Mouse (Mus musculus) forebrain, embryonic 11.5 days (tissue): ENCODE data around the gene Slc22a22. TPM values are rescaled to one million over a fixed set of nuclear protein-coding genes. Genes with fewer than 3 reads are reported as not detected.
"Not testable (repeated sequence)": the region's sequence is repeated elsewhere in the genome, so short reads cannot be mapped to it uniquely, and the experiment has no call there.

Experiments
- ATAC-seq: fragments of 200-750 bp; cut with Nextera tagmentation; replicated peaks from 2 replicates; pipeline ENCODE4 v1.8.0; 2017; ENCODE audit warnings: moderate TSS enrichment; ENCODE audit not compliant: low FRiP score
- DNase-seq: peaks from one replicate; pipeline ENCODE4 v3.0.0-alpha.2; 2017; ENCODE audit warnings: low spot score
- H3K27ac ChIP-seq: fragments of 300-500 bp; sonication (generic); 2 replicates; pipeline ENCODE4 v1.5.1; 2014; ENCODE audit warnings: low read depth, low read length
- H3K27me3 ChIP-seq: fragments of 300-500 bp; sonication (generic); 2 replicates; pipeline ENCODE4 v1.6.1; 2014; ENCODE audit warnings: mild to moderate bottlenecking, low read length, mixed read lengths; ENCODE audit not compliant: control insufficient read depth, insufficient read depth
- H3K36me3 ChIP-seq: fragments of 300-500 bp; sonication (generic); 2 replicates; pipeline ENCODE4 v1.6.1; 2014; ENCODE audit warnings: mild to moderate bottlenecking, low read length, moderate library complexity, mixed read lengths; ENCODE audit not compliant: control insufficient read depth, insufficient read depth
- H3K4me1 ChIP-seq: fragments of 300-500 bp; sonication (generic); replicated peaks from 2 replicates; pipeline ENCODE4 v1.6.1; 2014; ENCODE audit warnings: low read length, mixed read lengths; ENCODE audit not compliant: control insufficient read depth, insufficient read depth
- H3K4me2 ChIP-seq: fragments of 300-500 bp; sonication (generic); 2 replicates; pipeline ENCODE4 v1.6.1; 2014; ENCODE audit warnings: low read depth, mild to moderate bottlenecking, low read length, moderate library complexity, mixed read lengths; ENCODE audit not compliant: severe bottlenecking
- H3K4me3 ChIP-seq: fragments of 300-500 bp; sonication (generic); 2 replicates; pipeline ENCODE4 v1.5.1; 2014; ENCODE audit warnings: low read depth, low read length
- H3K9ac ChIP-seq: fragments of 300-500 bp; sonication (generic); 2 replicates; pipeline ENCODE4 v1.6.1; 2014; ENCODE audit warnings: low read length
- H3K9me3 ChIP-seq: fragments of 300-500 bp; sonication (generic); 2 replicates; pipeline ENCODE4 v1.6.1; 2016; ENCODE audit warnings: low read length, mixed read lengths; ENCODE audit not compliant: control insufficient read depth
- WGBS: fragments of 180-500 bp; shearing (Covaris S2); extraction: QIAGEN DNeasy Blood & Tissue Kit; methylation state at CpG from one replicate; pipeline ENCODE4 v1.1.7; 2014; 5-methylcytosine and 5-hydroxymethylcytosine counted together
- polyA plus RNA-seq: library from polyadenylated mRNA; unstranded; fragments of >200 nt; fragmentation: Nextera tagmentation; extraction: Ambion mirVana; gene quantifications from 2 replicates; pipeline ENCODE4 v1.2.1, GENCODE M21; 2014

Slc22a22 gene
- polyA plus RNA-seq, 1 experiment from 2014 or later = not detected

DNA sequence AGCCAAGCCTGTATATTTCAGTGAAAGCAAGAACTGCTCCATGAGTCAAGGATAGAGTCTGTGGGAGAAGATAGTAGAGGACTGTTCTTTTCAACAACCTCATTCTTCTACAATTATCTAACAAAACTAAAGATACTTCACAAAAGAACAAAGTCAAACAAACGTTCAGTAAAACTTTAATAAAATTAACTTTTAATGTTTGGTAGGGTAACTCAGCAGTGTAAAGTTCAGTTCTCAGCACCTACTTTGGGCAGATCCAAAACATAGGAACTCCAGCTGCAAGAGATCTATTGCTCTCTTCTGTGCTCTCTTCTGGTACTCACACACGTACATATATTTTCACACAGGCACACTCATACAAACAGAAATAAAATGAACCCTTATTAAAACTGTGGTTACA, 159.4 kb downstream of the Slc22a22 start:
- ATAC-seq = no peak
- no peak for DNase-seq
- Histone ChIP-seq H3K27ac (no peak overlapping the region), H3K4me1 (no peaks in the 10 kb centered on the region), H3K4me2 (no peak overlapping the region), H3K36me3 (no peaks in the 10 kb centered on the region), H3K4me3 (no peak overlapping the region), H3K9ac (no peak overlapping the region), H3K27me3 (no peaks in the 10 kb centered on the region), H3K9me3 (no peaks in the 10 kb centered on the region)
- WGBS = 89% methylated on average over 2 of the region's 2 CpGs

- H3K4me3 ChIP-seq = no peak overlapping the region
- no peak overlapping the region for H3K9ac ChIP-seq
- no peaks in the 10 kb centered on the region for H3K36me3 ChIP-seq
- H3K9me3 ChIP-seq = no peaks in the 10 kb centered on the region
- WGBS = 70% methylated on average over 2 of the region's 2 CpGs
- no peak overlapping the region for H3K27ac ChIP-seq
- H3K4me2 ChIP-seq = no peak overlapping the region
- no peaks in the 10 kb centered on the region for H3K4me1 ChIP-seq
- no peak for ATAC-seq
- H3K27me3 ChIP-seq = no peaks in the 10 kb centered on the region
- DNase-seq = no peak
Measured at GRCm38 (mm10) chr15:57316486-57316885, 160.9 kb downstream of the Slc22a22 start.

DNA sequence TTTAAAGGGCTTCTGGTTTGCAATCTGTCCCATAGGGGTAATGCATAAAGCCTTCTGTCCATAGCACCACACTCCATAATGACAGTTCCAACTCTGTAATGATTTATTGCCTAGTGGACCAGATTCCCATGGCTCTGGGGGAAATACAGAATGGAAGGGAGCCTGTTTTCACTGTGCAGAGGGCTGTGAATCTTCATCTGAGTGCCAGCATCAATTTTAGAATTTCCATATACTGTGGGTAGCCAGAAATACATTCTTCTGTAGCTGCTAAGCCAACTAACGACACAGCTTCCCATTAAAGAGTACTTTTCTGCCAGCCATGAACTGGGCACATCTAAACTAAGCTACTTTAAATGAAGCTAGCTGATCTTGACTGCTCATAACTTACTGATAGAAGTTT, 174.7 kb downstream of the Slc22a22 start:
- Histone ChIP-seq H3K4me2 (no peak overlapping the region), H3K36me3 (no peaks in the 10 kb centered on the region), H3K9me3 (no peaks in the 10 kb centered on the region), H3K9ac (no peak overlapping the region), H3K4me3 (no peak overlapping the region), H3K27me3 (no peaks in the 10 kb centered on the region), H3K4me1 (no peaks in the 10 kb centered on the region), H3K27ac (no peak overlapping the region)
- 81% methylated on average over 1 of the region's 1 CpGs for WGBS
- no peak for ATAC-seq
- no peak for DNase-seq

DNA sequence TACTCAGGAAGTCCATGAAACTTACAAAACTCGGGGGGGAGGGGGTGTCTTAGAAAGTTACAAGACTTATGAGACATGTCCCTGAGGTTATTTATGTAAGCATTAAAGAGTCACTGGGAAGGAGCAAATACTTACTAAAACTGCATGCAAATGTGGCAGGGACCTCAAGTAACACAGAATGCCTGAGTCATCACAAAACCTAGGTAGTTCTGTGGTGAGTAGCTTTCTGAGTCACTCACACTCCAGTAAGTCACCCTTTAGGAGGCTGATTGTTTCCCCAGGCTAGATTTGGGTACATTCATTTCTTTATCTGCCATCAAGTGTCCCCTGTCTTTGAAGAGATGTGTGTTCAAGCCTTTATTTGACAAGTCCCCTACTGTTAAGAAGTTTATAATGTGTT, 198.9 kb downstream of the Slc22a22 start:
- WGBS = 69% methylated on average over 1 of the region's 1 CpGs
- no peaks in the 10 kb centered on the region for H3K9me3 ChIP-seq
- ATAC-seq = no peak
- no peaks in the 10 kb centered on the region for H3K27me3 ChIP-seq
- H3K36me3 ChIP-seq = no peaks in the 10 kb centered on the region
- H3K27ac ChIP-seq = no peak overlapping the region
- H3K9ac ChIP-seq = no peak overlapping the region
- no peaks in the 10 kb centered on the region for H3K4me1 ChIP-seq
- H3K4me2 ChIP-seq = no peak overlapping the region
- H3K4me3 ChIP-seq = no peak overlapping the region
- DNase-seq = no peak

DNA sequence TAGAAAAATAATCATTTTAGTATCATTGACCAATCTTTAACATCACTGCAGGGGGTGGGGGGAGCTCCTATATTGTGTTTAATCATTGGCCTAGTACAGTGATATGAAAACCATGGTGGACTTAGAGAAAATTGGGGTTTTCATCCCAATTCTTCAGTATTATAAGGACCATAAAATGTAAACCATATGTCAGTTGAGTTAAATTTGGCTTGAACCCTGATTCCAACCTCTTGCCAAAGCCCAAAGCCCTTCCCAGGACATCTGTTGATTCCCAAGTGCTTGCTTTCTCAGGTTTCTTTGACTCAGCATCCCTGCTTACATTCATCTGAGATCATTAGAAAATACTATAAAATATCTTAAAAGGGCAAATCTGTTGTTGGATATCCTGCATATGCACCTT, 201.0 kb downstream of the Slc22a22 start:
- no peak for ATAC-seq
- Histone ChIP-seq H3K9ac (no peak overlapping the region), H3K9me3 (no peaks in the 10 kb centered on the region)

DNA sequence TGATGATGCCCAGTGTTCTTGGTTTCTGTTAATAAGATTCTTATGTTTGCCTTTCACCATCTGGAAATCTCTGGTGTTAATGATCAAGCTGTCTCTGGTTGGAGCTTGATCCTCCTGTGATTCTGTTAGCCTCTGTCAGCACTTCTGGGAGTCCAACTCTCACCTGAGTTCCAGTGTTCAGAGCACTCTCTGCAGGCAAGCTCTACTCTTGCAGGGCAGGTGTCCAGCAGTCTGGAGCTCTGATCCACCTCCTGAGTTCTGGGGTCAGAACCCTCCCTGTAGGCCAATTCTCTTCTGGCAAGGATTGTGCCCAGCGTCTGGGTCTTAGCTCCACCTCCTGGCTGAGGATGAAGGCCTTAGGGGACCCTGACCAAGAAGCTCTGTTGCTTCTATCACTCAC, 237.4 kb downstream of the Slc22a22 start:
- H3K4me2 ChIP-seq, H3K36me3 ChIP-seq, H3K4me1 ChIP-seq, H3K4me3 ChIP-seq, H3K9ac ChIP-seq, H3K27me3 ChIP-seq, ATAC-seq, DNase-seq, H3K27ac ChIP-seq, H3K9me3 ChIP-seq: not testable (repeated sequence)
- 84% methylated on average over 1 of the region's 1 CpGs for WGBS

More for the DNA sequence above, 201.0 kb downstream of the Slc22a22 start:
- H3K4me1 ChIP-seq = no peaks in the 10 kb centered on the region
- no peaks in the 10 kb centered on the region for H3K27me3 ChIP-seq
- no peak overlapping the region for H3K27ac ChIP-seq
- H3K36me3 ChIP-seq = no peaks in the 10 kb centered on the region
- no peak overlapping the region for H3K4me2 ChIP-seq
- no peak for DNase-seq
- H3K4me3 ChIP-seq = no peak overlapping the region

DNA sequence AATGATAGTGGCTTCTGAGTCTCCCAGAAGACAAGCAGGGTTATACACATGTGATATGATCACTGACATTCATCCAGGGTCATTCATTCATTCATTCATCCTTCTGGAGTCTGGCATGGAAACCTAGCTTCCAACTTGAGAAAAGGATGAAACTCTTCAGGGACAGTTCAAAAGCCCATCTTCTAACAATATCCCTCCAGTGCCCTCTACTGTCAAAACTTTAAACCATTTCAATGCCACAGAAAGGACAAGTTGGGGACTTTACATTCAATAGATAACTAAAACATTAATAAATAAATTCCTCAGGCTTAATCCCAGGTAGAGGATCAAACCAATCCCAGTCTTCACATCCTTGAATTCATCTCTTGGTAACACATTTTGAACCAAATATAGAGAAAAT, 247.0 kb downstream of the Slc22a22 start:
- no peaks in the 10 kb centered on the region for H3K27me3 ChIP-seq
- H3K27ac ChIP-seq = no peak overlapping the region
- H3K9me3 ChIP-seq = no peaks in the 10 kb centered on the region
- ATAC-seq (no peak), DNase-seq (no peak)
- H3K4me1 ChIP-seq = no peaks in the 10 kb centered on the region
- no peak overlapping the region for H3K4me3 ChIP-seq
- no peak overlapping the region for H3K4me2 ChIP-seq
- H3K9ac ChIP-seq = no peak overlapping the region
- H3K36me3 ChIP-seq = no peaks in the 10 kb centered on the region

DNA sequence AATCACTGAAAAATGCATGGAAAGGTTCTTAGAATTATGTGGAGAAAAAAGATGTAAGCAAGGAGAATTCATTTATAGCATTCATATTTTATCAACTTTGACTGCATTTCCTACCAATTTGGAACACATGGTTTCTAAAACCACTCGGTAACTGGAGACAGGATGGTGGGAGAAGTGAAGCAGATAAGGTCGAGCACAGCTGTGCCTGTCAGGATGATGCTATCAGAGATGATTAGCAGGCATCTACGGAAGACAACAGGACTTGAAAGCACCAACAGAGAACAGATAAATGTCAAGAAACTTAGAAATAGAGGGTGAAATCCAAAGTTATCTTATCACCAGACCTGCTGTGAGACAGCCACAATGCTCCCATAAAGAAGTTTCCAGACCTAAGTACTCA, 272.1 kb downstream of the Slc22a22 start:
- Histone ChIP-seq H3K27ac (no peak overlapping the region), H3K9ac (no peak overlapping the region), H3K27me3 (no peaks in the 10 kb centered on the region), H3K4me1 (no peaks in the 10 kb centered on the region), H3K4me2 (no peak overlapping the region), H3K9me3 (no peaks in the 10 kb centered on the region), H3K36me3 (no peaks in the 10 kb centered on the region), H3K4me3 (no peak overlapping the region)
- ATAC-seq = no peak
- no peak for DNase-seq
- WGBS = 79% methylated on average over 3 of the region's 3 CpGs

- H3K4me2 ChIP-seq = no peak overlapping the region
- H3K27me3 ChIP-seq = no peaks in the 10 kb centered on the region
- no peak overlapping the region for H3K9ac ChIP-seq
- H3K4me3 ChIP-seq = no peak overlapping the region
- H3K4me1 ChIP-seq = no peaks in the 10 kb centered on the region
- ATAC-seq = no peak
- no peak overlapping the region for H3K27ac ChIP-seq
- H3K36me3 ChIP-seq = no peaks in the 10 kb centered on the region
- H3K9me3 ChIP-seq = no peaks in the 10 kb centered on the region
- no peak for DNase-seq
Measured at GRCm38 (mm10) chr15:57204444-57204930, 272.9 kb downstream of the Slc22a22 start.
